Mouse (Mus musculus) kidney, embryonic 14.5 days (tissue): Measurements from ENCODE around the gene H2-DMb2. TPM values are rescaled to one million over a fixed set of nuclear protein-coding genes. Genes with fewer than 3 reads are reported as not detected.
A peak's percentile ranks its signal among the peaks of the same experiment; 100 is the strongest.

Experiments used
- ATAC-seq: fragments of 200-750 bp; cut with Nextera tagmentation; 2 replicates; pipeline ENCODE4 v1.8.0; 2017; ENCODE audit warnings: moderate number of reproducible peaks, mild to moderate bottlenecking, moderate TSS enrichment, moderate library complexity; ENCODE audit not compliant: low FRiP score, low TSS enrichment
- H3K27ac ChIP-seq: fragments of 300-500 bp; sonication (generic); 2 replicates; pipeline ENCODE4 v1.5.1; 2014; ENCODE audit warnings: low read depth, mild to moderate bottlenecking, low read length, moderate library complexity, mixed read lengths
- H3K27me3 ChIP-seq: fragments of 300-500 bp; sonication (generic); 2 replicates; pipeline ENCODE4 v1.6.1; 2014; ENCODE audit warnings: mild to moderate bottlenecking, low read length; ENCODE audit not compliant: control insufficient read depth, insufficient read depth
- H3K36me3 ChIP-seq: fragments of 300-500 bp; sonication (generic); 2 replicates; pipeline ENCODE4 v1.6.1; 2014; ENCODE audit warnings: low read length, mixed read lengths; ENCODE audit not compliant: control insufficient read depth, insufficient read depth
- H3K4me1 ChIP-seq: fragments of 300-500 bp; sonication (generic); 2 replicates; pipeline ENCODE4 v1.6.1; 2014; ENCODE audit warnings: low read length, mixed read lengths; ENCODE audit not compliant: control insufficient read depth, insufficient read depth
- H3K4me2 ChIP-seq: fragments of 300-500 bp; sonication (generic); replicated peaks from 2 replicates; pipeline ENCODE4 v1.6.1; 2014; ENCODE audit warnings: low read depth, mild to moderate bottlenecking, low read length
- H3K4me3 ChIP-seq: fragments of 300-500 bp; sonication (generic); 2 replicates; pipeline ENCODE4 v1.5.1; 2014; ENCODE audit warnings: mild to moderate bottlenecking, low read length
- H3K9ac ChIP-seq: fragments of 300-500 bp; sonication (generic); 2 replicates; pipeline ENCODE4 v1.6.1; 2014; ENCODE audit warnings: low read depth, mild to moderate bottlenecking, low read length, moderate library complexity
- H3K9me3 ChIP-seq: fragments of 300-500 bp; sonication (generic); 2 replicates; pipeline ENCODE4 v1.6.1; 2016; ENCODE audit warnings: low read length; ENCODE audit not compliant: control insufficient read depth
- WGBS: fragments of 180-500 bp; shearing (Covaris S2); extraction: QIAGEN DNeasy Blood & Tissue Kit; methylation state at CpG from one replicate; pipeline ENCODE4 v1.1.7; 2014; 5-methylcytosine and 5-hydroxymethylcytosine counted together
- polyA plus RNA-seq: library from polyadenylated mRNA; unstranded; fragments of >200 nt; fragmentation: Nextera tagmentation; extraction: Ambion mirVana; gene quantifications from 2 replicates; pipeline ENCODE4 v1.2.1, GENCODE M21; 2014

The H2-DMb2 gene
- polyA plus RNA-seq, 1 experiment from 2014 or later: 21.9 TPM

GRCm38 (mm10) chr17:34192852-34193251 lies 49.7 kb downstream of the H2-DMb2 start:
- Histone ChIP-seq H3K9ac (no peak overlapping the region), H3K4me3 (no peak overlapping the region), H3K27ac (no peak overlapping the region), H3K4me1 (no peaks in the 10 kb centered on the region), H3K36me3 (no peaks in the 10 kb centered on the region), H3K4me2 (no peak overlapping the region), H3K27me3 (peaks cover 62% of the 10 kb centered on the region), H3K9me3 (no peaks in the 10 kb centered on the region)
- WGBS: 24% methylated on average over 16 of the region's 16 CpGs
- ATAC-seq: no peak

- no peak for ATAC-seq
- 62% methylated on average over 8 of the region's 8 CpGs for WGBS
These were observed 50.4 kb downstream of the H2-DMb2 start for GRCm38 (mm10) chr17:34193468-34193867.

GRCm38 (mm10) chr17:34194723-34195122 lies 51.6 kb downstream of the H2-DMb2 start:
- Histone ChIP-seq H3K4me1 (no peaks in the 10 kb centered on the region), H3K27ac (no peak overlapping the region), H3K9ac (no peak overlapping the region), H3K4me3 (no peak overlapping the region), H3K4me2 (no peak overlapping the region), H3K36me3 (no peaks in the 10 kb centered on the region), H3K9me3 (no peaks in the 10 kb centered on the region), H3K27me3 (peaks cover 73% of the 10 kb centered on the region)
- 92% methylated on average over 4 of the region's 4 CpGs for WGBS
- no peak for ATAC-seq

More at GRCm38 (mm10) chr17:34193468-34193867, 50.4 kb downstream of the H2-DMb2 start:
- Histone ChIP-seq H3K27me3 (peaks cover 65% of the 10 kb centered on the region), H3K4me1 (no peaks in the 10 kb centered on the region), H3K36me3 (no peaks in the 10 kb centered on the region), H3K9me3 (no peaks in the 10 kb centered on the region), H3K4me3 (no peak overlapping the region), H3K4me2 (no peak overlapping the region), H3K9ac (no peak overlapping the region), H3K27ac (no peak overlapping the region)

- Histone ChIP-seq H3K4me2 (no peak overlapping the region), H3K9me3 (no peaks in the 10 kb centered on the region), H3K27ac (no peak overlapping the region), H3K4me1 (no peaks in the 10 kb centered on the region), H3K36me3 (no peaks in the 10 kb centered on the region), H3K27me3 (peaks cover 75% of the 10 kb centered on the region), H3K9ac (no peak overlapping the region), H3K4me3 (no peak overlapping the region)
- ATAC-seq: no peak
- WGBS: 33% methylated on average over 12 of the region's 12 CpGs
These were observed 53.4 kb downstream of the H2-DMb2 start for GRCm38 (mm10) chr17:34196491-34196890.

- H3K4me3 ChIP-seq: peak within 1 kb of the TSS; percentile 33
- H3K9me3 ChIP-seq: no peaks in the 10 kb centered on the region
- H3K4me1 ChIP-seq: no peaks in the 10 kb centered on the region
- H3K9ac ChIP-seq: peak within 1 kb of the TSS; percentile 25; the same call in 1 of the 2 replicates
- H3K4me2 ChIP-seq: peak within 1 kb of the TSS; percentile 56
- 4% methylated on average over 41 of the region's 41 CpGs for WGBS
- H3K27ac ChIP-seq: no peak within 1 kb of the TSS
- peak; percentile 84 for ATAC-seq
- peaks cover 71% of the 10 kb centered on the region for H3K27me3 ChIP-seq
- no peaks in the 10 kb centered on the region for H3K36me3 ChIP-seq
These were observed 54.1 kb downstream of the H2-DMb2 start, which contains the start of gene Psmb8 for GRCm38 (mm10) chr17:34196941-34197894. Gene Psmb8 (plus strand): TSS chr17:34197721.

GRCm38 (mm10) chr17:34197904-34198520 lies 54.9 kb downstream of the H2-DMb2 start:
- peaks cover 64% of the 10 kb centered on the region for H3K27me3 ChIP-seq
- peak overlapping the region; percentile 25; the same call in 1 of the 2 replicates for H3K9ac ChIP-seq
- H3K4me3 ChIP-seq: peak overlapping the region; percentile 33
- no peaks in the 10 kb centered on the region for H3K36me3 ChIP-seq
- ATAC-seq: no peak
- peak overlapping the region; percentile 56 for H3K4me2 ChIP-seq
- 2% methylated on average over 32 of the region's 32 CpGs for WGBS
- no peaks in the 10 kb centered on the region for H3K9me3 ChIP-seq
- no peaks in the 10 kb centered on the region for H3K4me1 ChIP-seq
- H3K27ac ChIP-seq: no peak overlapping the region

GRCm38 (mm10) chr17:34198521-34198912 lies 55.4 kb downstream of the H2-DMb2 start:
- Histone ChIP-seq H3K4me1 (no peaks in the 10 kb centered on the region), H3K9ac (no peak overlapping the region; the same call in 1 of the 2 replicates), H3K27ac (no peak overlapping the region), H3K9me3 (no peaks in the 10 kb centered on the region), H3K36me3 (no peaks in the 10 kb centered on the region), H3K4me2 (peak overlapping the region; percentile 56), H3K27me3 (peaks cover 63% of the 10 kb centered on the region), H3K4me3 (peak overlapping the region; percentile 33)
- 7% methylated on average over 11 of the region's 11 CpGs for WGBS
- no peak for ATAC-seq

GRCm38 (mm10) chr17:34199050-34199619 lies 56.0 kb downstream of the H2-DMb2 start:
- Histone ChIP-seq H3K4me2 (no peak overlapping the region), H3K27ac (no peak overlapping the region), H3K4me3 (no peak overlapping the region), H3K9ac (no peak overlapping the region), H3K36me3 (no peaks in the 10 kb centered on the region), H3K27me3 (peaks cover 59% of the 10 kb centered on the region), H3K4me1 (no peaks in the 10 kb centered on the region), H3K9me3 (no peaks in the 10 kb centered on the region)
- ATAC-seq: no peak
- 65% methylated on average over 12 of the region's 12 CpGs for WGBS
